Mouse (Mus musculus): Measurements from ENCODE around the gene Pcdh7.
"Not testable (repeated sequence)": the region's sequence is repeated elsewhere in the genome, so short reads cannot be mapped to it uniquely, and the experiment has no call there.

Gene Pcdh7

GRCm38 (mm10) chr5:58172218-58172617 is 454.5 kb downstream of the Pcdh7 start:
- no peak for DNase-seq

- not testable (repeated sequence) for DNase-seq
Measured at GRCm38 (mm10) chr5:58174335-58174734, 456.6 kb downstream of the Pcdh7 start.

GRCm38 (mm10) chr5:58175532-58175931 is 457.8 kb downstream of the Pcdh7 start:
- no peak for DNase-seq

All from kidney, adult 9 months (tissue).